Comparison of ENCODE assay signal across 17 mouse cellular contexts in the genomic region with DNA sequence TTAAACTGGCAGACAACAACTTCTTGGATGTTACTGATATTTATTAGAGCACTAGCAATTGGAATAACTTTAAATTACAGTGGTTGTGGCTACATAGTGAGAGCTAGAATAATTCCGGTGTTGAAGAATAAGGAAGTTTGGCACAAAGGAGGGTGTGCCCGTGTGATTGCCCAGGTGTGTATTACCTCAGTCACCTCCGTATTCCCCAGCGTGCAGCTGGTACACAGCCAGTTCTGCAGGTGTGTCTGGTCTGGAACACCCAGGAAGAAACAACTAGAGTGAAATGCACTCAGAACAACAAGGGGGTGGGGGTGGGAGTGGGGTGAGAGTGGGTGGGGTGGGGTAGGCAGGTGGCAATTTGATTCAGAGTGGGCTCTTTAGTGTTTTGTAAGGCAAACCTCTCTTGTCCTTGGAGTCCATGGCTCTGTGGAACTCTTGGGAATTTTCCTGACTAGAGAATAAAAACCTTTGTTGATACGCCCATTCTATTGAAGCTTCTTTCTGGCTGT.
DNase-seq lines count a peak whose midpoint lies in the region; ATAC-seq and TF ChIP-seq lines count a peak whose summit lies in the region.
"Had no signal": no experiment of that assay in that cellular context is flagged by ENCODE, and none has a peak within 500 bp of the region (broad histone marks: within the 10 kb centered on the region; RNA-seq: fewer than 3 reads in every experiment).

No protein-coding gene starts in this region.

- no peak for DNase-seq in layer of hippocampus, adult 2 months (ENCODE audit: low spot score in 2 of 2)
- DNase-seq in layer of hippocampus, adult 9-10 months (ENCODE audit: low spot score), result no peak
- DNase-seq in urinary bladder, postnatal 14 days (ENCODE audit: low spot score), result peak; percentile 57
- DNase-seq in urinary bladder, postnatal 10 days (ENCODE audit: low spot score), result no peak
- DNase-seq in lung, postnatal 25 days (ENCODE audit: low spot score), result peak; percentile 21
- DNase-seq in right cerebral cortex, postnatal 14 days, result no peak
- DNase-seq: adrenal gland, adult 2 months; cerebellum, adult 9-10 months; gastrocnemius, adult 2 months had no signal

- H3K4me2 ChIP-seq in hindbrain, embryonic 13.5 days, result no peak overlapping the region
- H3K4me2 ChIP-seq: embryonic facial prominence, embryonic 12.5 days; heart, embryonic 12.5 days; hindbrain, embryonic 14.5 days; liver, embryonic 15.5 days; midbrain, embryonic 11.5 days had no signal

- no peak for TF ChIP-seq CTCF in layer of hippocampus, adult 2 months (conservative IDR thresholded peaks at IDR 0.05)

- no peaks in the 10 kb centered on the region for H3K36me3 ChIP-seq in hindbrain, embryonic 13.5 days
- H3K36me3 ChIP-seq: embryonic facial prominence, embryonic 12.5 days; liver, embryonic 15.5 days had no signal

- H3K4me3 ChIP-seq in layer of hippocampus, adult 2 months, result no peak overlapping the region
- no peak overlapping the region for H3K4me3 ChIP-seq in hindbrain, embryonic 13.5 days
- H3K4me3 ChIP-seq: embryonic facial prominence, embryonic 12.5 days; gastrocnemius, adult 2 months; heart, embryonic 12.5 days; liver, embryonic 15.5 days had no signal

- H3K4me1 ChIP-seq in hindbrain, embryonic 13.5 days (replicated peaks), result peaks cover 40% of the 10 kb centered on the region
- H3K4me1 ChIP-seq: liver, embryonic 15.5 days had no signal

- 0 out of 2 replicates have a peak overlapping the region, but pooled peaks have one; percentile 20 for H3K27ac ChIP-seq in layer of hippocampus, adult 2 months
- no peak overlapping the region for H3K27ac ChIP-seq in hindbrain, embryonic 13.5 days
- H3K27ac ChIP-seq: embryonic facial prominence, embryonic 12.5 days; hindbrain, embryonic 14.5 days; kidney, postnatal 0 days; liver, embryonic 15.5 days had no signal

- no peaks in the 10 kb centered on the region for H3K9me3 ChIP-seq in hindbrain, embryonic 13.5 days
- H3K9me3 ChIP-seq: embryonic facial prominence, embryonic 12.5 days; heart, embryonic 12.5 days; liver, embryonic 15.5 days had no signal

- H3K9ac ChIP-seq in hindbrain, embryonic 13.5 days, result no peak overlapping the region
- H3K9ac ChIP-seq: embryonic facial prominence, embryonic 12.5 days; heart, embryonic 12.5 days; hindbrain, embryonic 14.5 days; liver, embryonic 15.5 days had no signal

- WGBS in hindbrain, embryonic 13.5 days, result 83% methylated on average over 5 of the region's 5 CpGs

- no peak for ATAC-seq in hindbrain, embryonic 13.5 days (ENCODE audit: low FRiP score)

- H3K27me3 ChIP-seq in hindbrain, embryonic 13.5 days, result no peaks in the 10 kb centered on the region
- H3K27me3 ChIP-seq: CH12.LX; embryonic facial prominence, embryonic 12.5 days; heart, embryonic 12.5 days; liver, embryonic 15.5 days had no signal

Comparison
In these comparisons a context has a peak if more than half of its experiments do, and no peak if none do; other contexts are left out.
1. DNase-seq: peak in urinary bladder, postnatal 14 days (single experiment) and lung, postnatal 25 days (single experiment); none in layer of hippocampus, adult 2 months (0 of 2), layer of hippocampus, adult 9-10 months (single experiment), urinary bladder, postnatal 10 days (single experiment) and right cerebral cortex, postnatal 14 days (single experiment).